Mouse (Mus musculus) liver, postnatal 0 days (tissue): ENCODE measurements at regions not wholly inside any gene's neighbourhood (a gene's known extent, or its start where the extent isn't known, plus 50 kb on each side); places are given as distances from the start of the nearest gene placed in this dataset.
A peak's percentile ranks its signal among the peaks of the same experiment; 100 is the strongest.
"Not testable (repeated sequence)": the region's sequence is repeated elsewhere in the genome, so short reads cannot be mapped to it uniquely, and the experiment has no call there.

ENCODE experiments used
- ATAC-seq: fragments of 200-750 bp; cut with Nextera tagmentation; 2 replicates; pipeline ENCODE4 v1.8.0; 2017; ENCODE audit warnings: mild to moderate bottlenecking, moderate library complexity
- DNase-seq: peaks from one replicate; pipeline ENCODE4 v3.0.0-alpha.2; 2016
- H3K27ac ChIP-seq: fragments of 300-500 bp; sonication (generic); 2 replicates; pipeline ENCODE4 v1.5.1; 2014; ENCODE audit warnings: antibody characterized with exemption, moderate library complexity, mild to moderate bottlenecking, low read depth
- H3K27me3 ChIP-seq: fragments of 300-500 bp; sonication (generic); 2 replicates; pipeline ENCODE4 v1.6.1; 2014; ENCODE audit warnings: low read length, control low read depth, mixed read lengths; ENCODE audit not compliant: insufficient read depth
- H3K36me3 ChIP-seq: fragments of 300-500 bp; sonication (generic); replicated peaks from 2 replicates; pipeline ENCODE4 v1.6.1; 2014; ENCODE audit warnings: mild to moderate bottlenecking, control low read depth, low read length, moderate library complexity, mixed read lengths; ENCODE audit not compliant: insufficient read depth
- H3K4me1 ChIP-seq: fragments of 300-500 bp; sonication (generic); 2 replicates; pipeline ENCODE4 v1.6.1; 2014; ENCODE audit warnings: antibody characterized with exemption, mild to moderate bottlenecking, control low read depth; ENCODE audit not compliant: insufficient read depth
- H3K4me2 ChIP-seq: fragments of 300-500 bp; sonication (generic); 2 replicates; pipeline ENCODE4 v1.6.1; 2014; ENCODE audit warnings: low read depth, mild to moderate bottlenecking, low read length, moderate library complexity, mixed read lengths
- H3K4me3 ChIP-seq: fragments of 300-500 bp; sonication (generic); 2 replicates; pipeline ENCODE4 v1.5.1; 2014; ENCODE audit warnings: low read depth, low read length
- H3K9ac ChIP-seq: fragments of 300-500 bp; sonication (generic); replicated peaks from 2 replicates; pipeline ENCODE4 v1.6.1; 2014; ENCODE audit warnings: mild to moderate bottlenecking, moderate library complexity
- H3K9me3 ChIP-seq: fragments of 300-500 bp; sonication (generic); 2 replicates; pipeline ENCODE4 v1.6.1; 2016; ENCODE audit warnings: mild to moderate bottlenecking, control low read depth, low read length, mixed read lengths
- CTCF ChIP-seq: sonication (generic); IDR thresholded peaks from 2 replicates; pipeline ENCODE4 v1.5.1; 2016; ENCODE audit warnings: antibody characterized with exemption, low read depth
- EP300 ChIP-seq: IDR thresholded peaks from 2 replicates; pipeline ENCODE4 v1.6.1; 2016; ENCODE audit warnings: antibody characterized with exemption, low read depth, mild to moderate bottlenecking
- WGBS: fragments of 180-500 bp; shearing (Covaris S2); extraction: QIAGEN DNeasy Blood & Tissue Kit; methylation state at CpG from one replicate; pipeline ENCODE4 v1.1.7; 2014; ENCODE audit not compliant: insufficient replicate concordance; 5-methylcytosine and 5-hydroxymethylcytosine counted together

GRCm38 (mm10) chr6:81815962-81816338 is 107.5 kb upstream of the Gcfc2 start:
- ATAC-seq (no peak), DNase-seq (no peak)
- Histone ChIP-seq H3K27ac (no peak overlapping the region), H3K4me3 (no peak overlapping the region), H3K4me1 (no peaks in the 10 kb centered on the region), H3K9ac (no peak overlapping the region), H3K27me3 (no peaks in the 10 kb centered on the region), H3K9me3 (no peaks in the 10 kb centered on the region), H3K4me2 (no peak overlapping the region), H3K36me3 (no peaks in the 10 kb centered on the region)
- WGBS, result 67% methylated on average over 7 of the region's 7 CpGs
- no peak for TF ChIP-seq EP300
- TF ChIP-seq CTCF, result no peak

GRCm38 (mm10) chr6:81817050-81817827 is 106.2 kb upstream of the Gcfc2 start:
- H3K4me2 ChIP-seq, result no peak overlapping the region
- DNase-seq, result peak; percentile 28
- TF ChIP-seq CTCF (peak; percentile 63), EP300 (no peak)
- H3K27me3 ChIP-seq, result no peaks in the 10 kb centered on the region
- no peak overlapping the region for H3K27ac ChIP-seq
- no peaks in the 10 kb centered on the region for H3K36me3 ChIP-seq
- no peak overlapping the region for H3K4me3 ChIP-seq
- no peaks in the 10 kb centered on the region for H3K4me1 ChIP-seq
- no peak overlapping the region for H3K9ac ChIP-seq
- 71% methylated on average over 9 of the region's 9 CpGs for WGBS
- H3K9me3 ChIP-seq, result no peaks in the 10 kb centered on the region
- ATAC-seq, result no peak

DNA sequence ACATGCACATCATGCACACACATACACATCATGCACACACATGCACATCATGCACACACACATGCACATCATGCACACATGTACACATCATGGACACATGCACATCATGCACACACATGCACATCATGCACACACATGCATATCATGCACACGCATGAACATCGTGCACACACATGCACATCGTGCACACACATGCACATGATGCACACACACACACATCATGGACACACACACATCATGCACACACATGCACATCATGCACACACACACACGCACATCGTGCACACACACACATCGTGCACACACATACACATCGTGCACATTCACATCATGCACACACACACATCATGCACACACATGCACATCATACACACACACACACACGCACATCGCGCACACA is 104.9 kb upstream of the Gcfc2 start:
- Histone ChIP-seq H3K27me3 (no peaks in the 10 kb centered on the region), H3K36me3 (no peaks in the 10 kb centered on the region), H3K4me3 (no peak overlapping the region), H3K9ac (no peak overlapping the region), H3K4me2 (no peak overlapping the region), H3K27ac (no peak overlapping the region), H3K4me1 (no peaks in the 10 kb centered on the region), H3K9me3 (no peaks in the 10 kb centered on the region)
- 85% methylated on average over 10 of the region's 10 CpGs for WGBS
- DNase-seq, result no peak
- TF ChIP-seq EP300 (no peak), CTCF (no peak)
- ATAC-seq, result no peak

- Histone ChIP-seq H3K27me3 (no peaks in the 10 kb centered on the region), H3K27ac (no peak overlapping the region), H3K4me2 (no peak overlapping the region), H3K4me1 (no peaks in the 10 kb centered on the region), H3K9ac (no peak overlapping the region), H3K4me3 (no peak overlapping the region), H3K36me3 (no peaks in the 10 kb centered on the region), H3K9me3 (no peaks in the 10 kb centered on the region)
- ATAC-seq, result no peak
- 75% methylated on average over 5 of the region's 5 CpGs for WGBS
- no peak for TF ChIP-seq EP300
- no peak for TF ChIP-seq CTCF
- DNase-seq, result no peak
These were observed 103.4 kb upstream of the Gcfc2 start for GRCm38 (mm10) chr6:81820078-81820477.

GRCm38 (mm10) chr6:81839474-81840153 is 83.9 kb upstream of the Gcfc2 start:
- Histone ChIP-seq H3K4me1 (no peaks in the 10 kb centered on the region), H3K4me3 (no peak overlapping the region), H3K27me3 (no peaks in the 10 kb centered on the region), H3K4me2 (no peak overlapping the region), H3K36me3 (no peaks in the 10 kb centered on the region), H3K9ac (no peak overlapping the region), H3K9me3 (no peaks in the 10 kb centered on the region), H3K27ac (no peak overlapping the region)
- 62% methylated on average over 11 of the region's 11 CpGs for WGBS
- DNase-seq, result no peak
- ATAC-seq, result no peak
- TF ChIP-seq EP300 (no peak), CTCF (peak; percentile 19; the same call in 1 of the 2 replicates)

DNA sequence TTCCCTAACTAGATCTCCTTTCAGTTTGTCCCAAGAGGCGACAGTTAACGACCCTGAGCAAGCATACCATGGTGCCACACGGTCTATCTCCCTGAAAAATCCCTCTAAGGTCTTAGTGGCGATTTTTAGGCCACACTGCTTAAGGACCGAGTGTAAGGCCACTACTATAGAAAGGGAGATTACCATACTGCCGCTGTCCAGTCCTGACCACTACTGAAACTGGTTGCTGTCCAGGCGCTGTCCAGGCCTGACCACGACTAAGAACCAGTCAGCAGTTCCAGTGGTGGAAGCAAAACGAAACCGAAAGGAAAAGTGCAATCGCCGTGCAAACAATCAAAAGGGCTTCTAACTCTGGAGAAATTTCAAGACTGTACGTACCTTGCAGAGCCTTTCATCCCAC is 55.3 kb upstream of the Gcfc2 start:
- WGBS, result 84% methylated on average over 13 of the region's 13 CpGs
- H3K27ac ChIP-seq, H3K4me2 ChIP-seq, H3K4me3 ChIP-seq, H3K36me3 ChIP-seq, DNase-seq, ATAC-seq, H3K9ac ChIP-seq, H3K4me1 ChIP-seq, H3K9me3 ChIP-seq, H3K27me3 ChIP-seq: not testable (repeated sequence)
